Mouse (Mus musculus): ENCODE results near the gene Irf2. TPM values are rescaled to one million over a fixed set of nuclear protein-coding genes. Genes with fewer than 3 reads are reported as not detected.

Gene Irf2
- polyA plus RNA-seq, 1 experiment from 2014 or later, result 13.6 TPM

- WGBS, result 64% methylated on average over 2 of the region's 2 CpGs
- H3K27me3 ChIP-seq, result no peaks in the 10 kb centered on the region
- H3K4me3 ChIP-seq (replicated peaks), result no peak overlapping the region
- no peak overlapping the region for H3K4me2 ChIP-seq
- no peaks in the 10 kb centered on the region for H3K9me3 ChIP-seq
- 0 out of 2 replicates have a peak, but pooled peaks cover 3% of the 10 kb centered on the region for H3K4me1 ChIP-seq (replicated peaks)
- ATAC-seq (ENCODE audit: insufficient number of reproducible peaks, insufficient read depth, low FRiP score, low TSS enrichment, low read depth), result no peak
- H3K9ac ChIP-seq (replicated peaks), result no peak overlapping the region
- no peak overlapping the region for H3K27ac ChIP-seq
- peaks cover 8% of the 10 kb centered on the region; the same call in 1 of the 2 replicates for H3K36me3 ChIP-seq
Measured at GRCm38 (mm10) chr8:46785070-46785469, 45.5 kb downstream of the Irf2 start.

- no peak for ATAC-seq (ENCODE audit: insufficient number of reproducible peaks, insufficient read depth, low FRiP score, low TSS enrichment, low read depth)
- no peaks in the 10 kb centered on the region for H3K27me3 ChIP-seq
- H3K4me1 ChIP-seq (replicated peaks), result 0 out of 2 replicates have a peak, but pooled peaks cover 3% of the 10 kb centered on the region
- no peaks in the 10 kb centered on the region for H3K9me3 ChIP-seq
- peaks cover 3% of the 10 kb centered on the region; the same call in 1 of the 2 replicates for H3K36me3 ChIP-seq
- H3K27ac ChIP-seq, result no peak overlapping the region
- WGBS, result 82% methylated on average over 6 of the region's 6 CpGs
- H3K9ac ChIP-seq (replicated peaks), result no peak overlapping the region
- H3K4me2 ChIP-seq, result no peak overlapping the region
- H3K4me3 ChIP-seq (replicated peaks), result no peak overlapping the region
Measured at GRCm38 (mm10) chr8:46785926-46786325, 46.4 kb downstream of the Irf2 start.

GRCm38 (mm10) chr8:46789091-46789881, 49.8 kb downstream of the Irf2 start:
- H3K4me1 ChIP-seq (replicated peaks), result 0 out of 2 replicates have a peak, but pooled peaks cover under 1% of the 10 kb centered on the region
- no peak overlapping the region for H3K4me3 ChIP-seq (replicated peaks)
- H3K27ac ChIP-seq, result no peak overlapping the region
- no peaks in the 10 kb centered on the region for H3K9me3 ChIP-seq
- ATAC-seq (ENCODE audit: insufficient number of reproducible peaks, insufficient read depth, low FRiP score, low TSS enrichment, low read depth), result no peak
- WGBS, result 89% methylated on average over 5 of the region's 5 CpGs
- peaks cover 6% of the 10 kb centered on the region for H3K36me3 ChIP-seq
- no peak overlapping the region for H3K9ac ChIP-seq (replicated peaks)
- no peak overlapping the region for H3K4me2 ChIP-seq
- H3K27me3 ChIP-seq, result no peaks in the 10 kb centered on the region

- Histone ChIP-seq H3K9me3 (no peaks in the 10 kb centered on the region), H3K9ac (replicated peaks) (no peak overlapping the region), H3K4me3 (replicated peaks) (no peak overlapping the region), H3K27me3 (no peaks in the 10 kb centered on the region), H3K27ac (no peak overlapping the region), H3K4me1 (replicated peaks) (no peaks in the 10 kb centered on the region), H3K36me3 (peaks cover 23% of the 10 kb centered on the region), H3K4me2 (no peak overlapping the region)
- 81% methylated on average over 5 of the region's 5 CpGs for WGBS
- no peak for ATAC-seq (ENCODE audit: insufficient number of reproducible peaks, insufficient read depth, low FRiP score, low TSS enrichment, low read depth)
Measured at GRCm38 (mm10) chr8:46791664-46792371, 52.3 kb downstream of the Irf2 start.

- H3K9me3 ChIP-seq, result no peaks in the 10 kb centered on the region
- no peak for ATAC-seq (ENCODE audit: insufficient number of reproducible peaks, insufficient read depth, low FRiP score, low TSS enrichment, low read depth)
- no peaks in the 10 kb centered on the region for H3K4me1 ChIP-seq (replicated peaks)
- no peak overlapping the region for H3K4me3 ChIP-seq (replicated peaks)
- H3K4me2 ChIP-seq, result no peak overlapping the region
- WGBS, result 80% methylated on average over 2 of the region's 2 CpGs
- no peaks in the 10 kb centered on the region for H3K27me3 ChIP-seq
- H3K9ac ChIP-seq (replicated peaks), result no peak overlapping the region
- peaks cover 31% of the 10 kb centered on the region for H3K36me3 ChIP-seq
- H3K27ac ChIP-seq, result no peak overlapping the region
Measured at GRCm38 (mm10) chr8:46792653-46793052, 53.1 kb downstream of the Irf2 start.

- ATAC-seq (ENCODE audit: insufficient number of reproducible peaks, insufficient read depth, low FRiP score, low TSS enrichment, low read depth), result no peak
- Histone ChIP-seq H3K4me3 (replicated peaks) (no peak overlapping the region), H3K9ac (replicated peaks) (no peak overlapping the region), H3K27ac (no peak overlapping the region), H3K9me3 (no peaks in the 10 kb centered on the region), H3K4me2 (no peak overlapping the region), H3K36me3 (peaks cover 35% of the 10 kb centered on the region), H3K27me3 (no peaks in the 10 kb centered on the region), H3K4me1 (replicated peaks) (no peaks in the 10 kb centered on the region)
- WGBS, result 96% methylated on average over 14 of the region's 14 CpGs
Measured at GRCm38 (mm10) chr8:46793248-46793647, 53.7 kb downstream of the Irf2 start.

- no peak overlapping the region for H3K27ac ChIP-seq
- ATAC-seq (ENCODE audit: insufficient number of reproducible peaks, insufficient read depth, low FRiP score, low TSS enrichment, low read depth), result no peak
- H3K4me2 ChIP-seq, result no peak overlapping the region
- peaks cover 45% of the 10 kb centered on the region for H3K36me3 ChIP-seq
- H3K9me3 ChIP-seq, result no peaks in the 10 kb centered on the region
- 86% methylated on average over 5 of the region's 5 CpGs for WGBS
- no peaks in the 10 kb centered on the region for H3K4me1 ChIP-seq (replicated peaks)
- H3K27me3 ChIP-seq, result no peaks in the 10 kb centered on the region
- no peak overlapping the region for H3K9ac ChIP-seq (replicated peaks)
- H3K4me3 ChIP-seq (replicated peaks), result no peak overlapping the region
Measured at GRCm38 (mm10) chr8:46794317-46794716, 54.8 kb downstream of the Irf2 start.

GRCm38 (mm10) chr8:46799212-46799611, 59.7 kb downstream of the Irf2 start:
- H3K9ac ChIP-seq (replicated peaks), result no peak overlapping the region
- no peak overlapping the region for H3K27ac ChIP-seq
- no peaks in the 10 kb centered on the region for H3K9me3 ChIP-seq
- 93% methylated on average over 5 of the region's 5 CpGs for WGBS
- no peak for ATAC-seq (ENCODE audit: insufficient number of reproducible peaks, insufficient read depth, low FRiP score, low TSS enrichment, low read depth)
- H3K4me3 ChIP-seq (replicated peaks), result no peak overlapping the region
- H3K4me2 ChIP-seq, result no peak overlapping the region
- no peaks in the 10 kb centered on the region for H3K27me3 ChIP-seq
- peaks cover 40% of the 10 kb centered on the region for H3K36me3 ChIP-seq
- H3K4me1 ChIP-seq (replicated peaks), result no peaks in the 10 kb centered on the region

- no peak for ATAC-seq (ENCODE audit: insufficient number of reproducible peaks, insufficient read depth, low FRiP score, low TSS enrichment, low read depth)
- H3K4me3 ChIP-seq (replicated peaks), result no peak overlapping the region
- no peaks in the 10 kb centered on the region for H3K27me3 ChIP-seq
- WGBS, result 66% methylated on average over 2 of the region's 2 CpGs
- H3K9ac ChIP-seq (replicated peaks), result no peak overlapping the region
- H3K4me1 ChIP-seq (replicated peaks), result no peaks in the 10 kb centered on the region
- no peak overlapping the region for H3K4me2 ChIP-seq
- no peaks in the 10 kb centered on the region for H3K9me3 ChIP-seq
- H3K27ac ChIP-seq, result no peak overlapping the region
- peaks cover 35% of the 10 kb centered on the region for H3K36me3 ChIP-seq
Measured at GRCm38 (mm10) chr8:46799706-46800105, 60.2 kb downstream of the Irf2 start.

- no peaks in the 10 kb centered on the region for H3K4me1 ChIP-seq (replicated peaks)
- WGBS, result 75% methylated on average over 1 of the region's 1 CpGs
Measured at GRCm38 (mm10) chr8:46801153-46801684, 61.7 kb downstream of the Irf2 start.

GRCm38 (mm10) chr8:46802009-46802408, 62.5 kb downstream of the Irf2 start:
- Histone ChIP-seq H3K4me3 (replicated peaks) (no peak overlapping the region), H3K4me1 (replicated peaks) (no peaks in the 10 kb centered on the region), H3K27me3 (no peaks in the 10 kb centered on the region), H3K27ac (no peak overlapping the region), H3K4me2 (no peak overlapping the region), H3K9ac (replicated peaks) (no peak overlapping the region), H3K36me3 (peaks cover 34% of the 10 kb centered on the region), H3K9me3 (no peaks in the 10 kb centered on the region; the same call in 1 of the 2 replicates)
- 89% methylated on average over 2 of the region's 2 CpGs for WGBS
- no peak for ATAC-seq (ENCODE audit: insufficient number of reproducible peaks, insufficient read depth, low FRiP score, low TSS enrichment, low read depth)

More at GRCm38 (mm10) chr8:46801153-46801684, 61.7 kb downstream of the Irf2 start:
- ATAC-seq (ENCODE audit: insufficient number of reproducible peaks, insufficient read depth, low FRiP score, low TSS enrichment, low read depth), result no peak
- Histone ChIP-seq H3K9me3 (no peaks in the 10 kb centered on the region; the same call in 1 of the 2 replicates), H3K4me2 (no peak overlapping the region), H3K27me3 (no peaks in the 10 kb centered on the region), H3K27ac (no peak overlapping the region), H3K4me3 (replicated peaks) (no peak overlapping the region), H3K9ac (replicated peaks) (no peak overlapping the region), H3K36me3 (peaks cover 34% of the 10 kb centered on the region)

Measured in limb, embryonic 12.5 days (tissue).